Mouse (Mus musculus): Measurements from ENCODE around the gene Btbd35f7. TPM values are rescaled to one million over a fixed set of nuclear protein-coding genes. Genes with fewer than 3 reads are reported as not detected.
"Not testable (repeated sequence)": the region's sequence is repeated elsewhere in the genome, so short reads cannot be mapped to it uniquely, and the experiment has no call there.

Btbd35f7 gene
- polyA plus RNA-seq (2016; fragmentation: Nextera tagmentation; extraction: Ambion mirVana), result not detected in 2 replicates

GRCm38 (mm10) chrX:5668767-5669166, at the start of gene Btbd35f7:
Gene Btbd35f7 (plus strand): TSS chrX:5669067.
- no CpG with 5 or more reads among the region's 2 CpGs for WGBS
- H3K27me3 ChIP-seq; H3K36me3 ChIP-seq; H3K9me3 ChIP-seq; ATAC-seq (ENCODE audit: low FRiP score, low read depth); H3K9ac ChIP-seq (replicated peaks); H3K27ac ChIP-seq (replicated peaks); H3K4me3 ChIP-seq; H3K4me2 ChIP-seq (replicated peaks); H3K4me1 ChIP-seq: not testable (repeated sequence)

Other genes starting within 250 kb of the Btbd35f7 start
- gene Mycs, start 199.8 kb upstream of the Btbd35f7 start, polyA plus RNA-seq (2016; fragmentation: Nextera tagmentation; extraction: Ambion mirVana), result not detected in 2 replicates